Mouse (Mus musculus) spleen, adult 2 months (tissue): ENCODE data around the gene Agr2. TPM values are rescaled to one million over a fixed set of nuclear protein-coding genes. Genes with fewer than 3 reads are reported as not detected.

ENCODE experiments used
- DNase-seq, 2 experiments: peaks; one replicate each; pipeline versions ENCODE4 v3.0.0 to v3.0.0-alpha.2; 2012 to 2021; ENCODE audit warnings: low spot score in 2 of 2, low read depth in 1 of 2
- H3K27ac ChIP-seq: fragments of 200-500 bp; 2 replicates; pipeline ENCODE4 v1.5.1; 2012; ENCODE audit warnings: low read length, inconsistent platforms; ENCODE audit not compliant: insufficient read depth
- H3K27me3 ChIP-seq: fragments of 200-500 bp; 2 replicates; pipeline ENCODE4 v1.6.1; 2012; ENCODE audit warnings: mild to moderate bottlenecking, moderate library complexity, low read length, inconsistent platforms; ENCODE audit not compliant: control insufficient read depth, insufficient read depth
- H3K36me3 ChIP-seq: fragments of 200-500 bp; 2 replicates; pipeline ENCODE4 v1.6.1; 2012; ENCODE audit warnings: mild to moderate bottlenecking, low read length, inconsistent platforms; ENCODE audit not compliant: control insufficient read depth, insufficient read depth
- H3K4me1 ChIP-seq: fragments of 200-500 bp; 2 replicates; pipeline ENCODE4 v1.6.1; 2011; ENCODE audit warnings: inconsistent platforms; ENCODE audit not compliant: control insufficient read depth, insufficient read depth, insufficient read length
- H3K4me3 ChIP-seq: fragments of 200-500 bp; 2 replicates; pipeline ENCODE4 v1.5.1; 2011; ENCODE audit warnings: mild to moderate bottlenecking, inconsistent platforms; ENCODE audit not compliant: insufficient read depth, insufficient read length; ENCODE audit errors: extremely low read depth
- CTCF ChIP-seq: fragments of 200-500 bp; IDR thresholded peaks from 2 replicates; pipeline ENCODE4 v1.5.1; 2011; ENCODE audit warnings: mild to moderate bottlenecking, inconsistent platforms; ENCODE audit not compliant: insufficient read depth, insufficient read length, insufficient replicate concordance; ENCODE audit errors: extremely low read depth
- POLR2A ChIP-seq: fragments of 200-500 bp; IDR thresholded peaks from 2 replicates; pipeline ENCODE4 v1.6.1; 2011; ENCODE audit warnings: low read depth, low read length, inconsistent platforms
- WGBS: fragments of 180-500 bp; shearing (Covaris S2); methylation state at CpG from one replicate; pipeline ENCODE4 v1.1.7; 2018; 5-methylcytosine and 5-hydroxymethylcytosine counted together
- polyA plus RNA-seq: library from polyadenylated mRNA; depleted of rRNA; stranded (reverse); fragments of >200 nt; gene quantifications from 2 replicates; pipeline ENCODE4 v1.2.3, GENCODE M21; 2012; rRNA removed

The Agr2 gene
- polyA plus RNA-seq: 0.12 TPM in 1 of 2 replicates, not detected in the other

DNA sequence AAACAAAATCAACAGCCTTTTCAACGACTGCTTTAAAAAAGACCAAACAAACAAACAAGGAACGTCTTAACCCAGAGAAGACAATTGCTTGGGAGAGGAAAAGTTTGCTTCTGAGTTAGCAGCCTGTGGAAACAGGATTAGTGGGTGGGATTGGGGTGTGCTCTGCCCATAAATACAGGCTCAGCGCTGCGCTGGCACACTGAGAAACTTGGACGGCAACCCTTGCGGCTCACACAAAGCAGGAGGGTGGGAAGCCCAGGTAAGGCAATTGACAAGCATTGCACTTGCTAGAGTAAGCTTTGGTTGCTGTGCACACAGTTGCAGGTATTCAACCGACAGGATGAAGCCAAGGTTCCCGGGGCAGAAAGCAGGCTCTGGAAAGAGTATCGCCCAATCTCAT is at the start of gene Agr2:
Agr2 (plus strand) TSS at position 197 of the 400 bp plus-strand sequence.
- no peak for DNase-seq
- H3K4me1 ChIP-seq: no peaks in the 10 kb centered on the region
- no peaks in the 10 kb centered on the region for H3K36me3 ChIP-seq
- WGBS: 86% methylated on average over 9 of the region's 9 CpGs
- H3K27me3 ChIP-seq: no peaks in the 10 kb centered on the region
- H3K4me3 ChIP-seq: no peak within 1 kb of the TSS
- no peak within 1 kb of the TSS for H3K27ac ChIP-seq
- TF ChIP-seq POLR2A: no peak

DNA sequence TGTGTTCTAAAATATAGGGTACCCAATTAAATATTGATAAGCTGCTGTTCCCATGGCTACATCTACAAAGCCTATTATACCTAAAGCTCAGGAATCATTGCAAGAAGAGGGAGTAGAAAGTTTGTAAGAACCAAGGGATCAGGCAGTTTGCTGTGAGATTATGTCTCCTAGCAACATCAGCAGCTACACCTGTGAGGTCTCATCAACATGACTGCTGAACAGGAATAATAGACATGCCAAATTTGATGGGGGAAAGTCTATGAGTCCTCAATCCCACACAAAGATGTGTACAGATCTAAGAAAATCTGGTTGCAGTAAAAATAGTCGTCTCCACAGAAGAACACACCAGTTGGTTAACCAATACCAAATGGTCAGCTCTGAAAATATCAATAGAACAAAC is 41.0 kb upstream of the Agr2 start:
- no peak overlapping the region for H3K4me3 ChIP-seq
- H3K4me1 ChIP-seq: no peaks in the 10 kb centered on the region
- 84% methylated on average over 1 of the region's 1 CpGs for WGBS
- no peak overlapping the region for H3K27ac ChIP-seq
- no peaks in the 10 kb centered on the region for H3K27me3 ChIP-seq
- DNase-seq: no peak
- no peaks in the 10 kb centered on the region for H3K36me3 ChIP-seq
- TF ChIP-seq CTCF (no peak), POLR2A (no peak)

DNA sequence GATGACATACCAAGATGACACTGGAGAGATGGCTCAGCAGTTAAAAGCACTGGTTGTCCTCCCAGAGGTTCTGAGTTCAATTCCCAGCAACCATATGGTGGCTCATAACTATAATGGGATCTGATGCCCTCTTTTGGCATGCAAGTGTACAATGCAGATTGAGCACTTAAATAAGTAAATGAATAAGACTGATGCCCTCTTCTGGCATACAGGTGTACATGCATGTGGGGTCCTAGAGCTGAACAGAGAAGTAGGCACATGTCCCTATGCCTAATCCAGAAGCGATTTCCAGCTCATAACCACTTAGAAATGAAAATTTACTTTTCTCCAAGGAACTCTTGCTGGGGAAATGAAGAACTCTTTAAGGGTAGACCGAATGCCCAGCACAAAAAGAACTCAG is 35.5 kb upstream of the Agr2 start:
- Histone ChIP-seq H3K27ac (no peak overlapping the region), H3K4me3 (no peak overlapping the region), H3K4me1 (no peaks in the 10 kb centered on the region), H3K36me3 (no peaks in the 10 kb centered on the region), H3K27me3 (no peaks in the 10 kb centered on the region)
- DNase-seq: no peak
- TF ChIP-seq CTCF (no peak), POLR2A (no peak)
- WGBS: 68% methylated on average over 2 of the region's 2 CpGs

DNA sequence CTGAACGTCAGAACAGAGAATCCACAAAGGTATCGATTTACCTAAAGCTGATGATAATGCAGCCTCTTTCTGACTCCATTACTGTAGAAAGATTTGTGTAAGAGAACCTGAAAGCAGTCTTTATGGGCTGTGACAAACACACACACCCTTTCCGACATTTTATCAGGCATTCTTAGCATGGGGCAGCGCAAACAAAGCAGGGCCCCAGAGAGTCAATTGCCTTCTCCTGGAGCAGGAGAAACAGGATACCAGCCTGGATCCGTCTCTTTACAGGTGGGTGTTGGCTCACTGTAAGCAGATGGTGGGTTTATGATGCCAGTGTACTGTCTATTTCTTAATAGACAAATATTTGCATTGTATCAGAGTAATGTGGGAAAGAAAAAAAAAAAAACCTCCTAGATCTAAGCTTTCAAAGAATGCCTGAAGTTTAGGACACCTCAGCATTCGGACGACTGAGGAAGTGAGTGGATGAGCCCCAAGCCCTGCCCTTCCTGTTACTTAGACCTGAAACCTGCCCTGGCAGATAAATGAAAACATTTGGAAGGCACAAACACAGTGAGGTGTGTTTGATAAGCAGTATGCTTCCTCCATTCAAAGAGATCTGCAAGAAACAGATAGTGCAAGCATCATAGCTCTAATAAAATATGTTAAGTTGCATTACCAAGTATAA is 26.5 kb upstream of the Agr2 start:
- Histone ChIP-seq H3K4me3 (no peak overlapping the region), H3K27me3 (no peaks in the 10 kb centered on the region), H3K36me3 (no peaks in the 10 kb centered on the region), H3K27ac (no peak overlapping the region), H3K4me1 (no peaks in the 10 kb centered on the region)
- DNase-seq: no peak
- TF ChIP-seq CTCF (no peak), POLR2A (no peak)
- 80% methylated on average over 7 of the region's 7 CpGs for WGBS

DNA sequence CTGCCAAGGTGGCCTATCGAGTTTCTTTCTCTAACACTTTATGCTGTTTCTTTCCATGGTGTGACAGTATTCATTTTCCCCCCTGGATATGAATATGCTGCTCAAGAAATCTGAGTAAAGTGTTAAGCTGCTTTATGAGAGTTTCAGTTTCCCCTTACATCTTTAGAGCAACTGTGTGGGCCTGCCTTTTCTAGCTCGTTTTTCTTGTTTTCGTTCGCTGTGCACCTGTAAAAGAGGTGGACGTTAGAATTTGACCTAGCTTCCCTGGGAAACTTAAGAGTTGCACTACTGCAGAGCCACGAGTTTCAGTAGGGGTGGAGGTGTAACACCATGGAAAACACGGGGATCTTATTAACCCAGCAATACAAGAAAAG is 26.0 kb upstream of the Agr2 start:
- TF ChIP-seq POLR2A (no peak), CTCF (no peak)
- DNase-seq: no peak
- 70% methylated on average over 7 of the region's 7 CpGs for WGBS
- H3K4me1 ChIP-seq: no peaks in the 10 kb centered on the region
- H3K27ac ChIP-seq: no peak overlapping the region
- no peak overlapping the region for H3K4me3 ChIP-seq
- H3K36me3 ChIP-seq: no peaks in the 10 kb centered on the region
- no peaks in the 10 kb centered on the region for H3K27me3 ChIP-seq

DNA sequence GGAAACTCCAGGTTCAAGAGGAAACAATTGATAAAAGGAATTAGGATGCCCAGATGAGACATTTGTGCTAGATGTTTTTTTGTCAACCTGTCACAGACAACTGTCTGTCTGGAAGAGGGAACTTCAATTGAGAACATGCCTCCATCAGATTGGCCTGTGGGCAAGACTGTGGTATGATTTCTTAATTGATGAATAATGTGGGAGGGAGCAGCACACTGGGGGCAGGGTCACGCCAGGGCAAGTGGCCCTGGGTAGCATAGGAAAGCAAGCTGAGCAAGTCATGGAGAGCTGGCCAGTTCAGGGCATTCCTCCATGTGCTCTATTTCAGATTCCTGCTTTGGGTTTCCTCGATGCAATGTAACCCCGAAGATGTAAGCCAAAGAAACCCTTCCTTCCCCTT is 16.8 kb upstream of the Agr2 start:
- no peaks in the 10 kb centered on the region for H3K27me3 ChIP-seq
- no peak overlapping the region for H3K27ac ChIP-seq
- H3K4me3 ChIP-seq: no peak overlapping the region
- no peaks in the 10 kb centered on the region for H3K4me1 ChIP-seq
- no peaks in the 10 kb centered on the region for H3K36me3 ChIP-seq
- no peak for TF ChIP-seq CTCF
- TF ChIP-seq POLR2A: no peak
- WGBS: 30% methylated on average over 3 of the region's 3 CpGs
- no peak for DNase-seq

DNA sequence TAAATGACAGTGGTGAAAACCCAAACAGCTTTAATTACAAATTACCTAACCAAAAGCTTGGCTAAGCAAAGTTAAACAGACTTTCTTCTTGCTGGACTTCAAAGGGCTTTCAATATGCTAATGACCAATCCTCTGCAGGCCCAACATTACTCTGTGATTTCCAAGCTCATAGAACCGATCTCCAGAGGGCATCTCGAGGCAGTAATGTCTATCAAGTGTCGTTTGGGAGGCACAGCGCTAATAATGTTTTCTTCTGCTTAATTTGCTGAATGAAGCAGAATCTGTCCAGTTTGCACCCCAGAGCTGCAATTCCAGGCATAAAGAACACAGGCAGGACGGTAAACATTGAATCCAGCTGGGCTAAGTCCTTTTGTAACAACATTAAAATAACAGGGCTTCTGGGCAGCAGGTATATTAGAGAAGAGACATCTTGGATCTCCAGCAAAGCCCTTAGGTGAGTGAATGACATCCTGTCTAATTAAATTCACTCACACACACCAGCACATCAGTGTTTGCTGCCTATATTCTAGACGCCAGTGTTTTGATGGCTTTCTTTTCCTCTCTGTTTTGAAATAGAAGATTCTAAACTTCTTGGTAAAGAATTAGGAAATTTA is 15.0 kb upstream of the Agr2 start:
- H3K36me3 ChIP-seq: no peaks in the 10 kb centered on the region
- H3K4me1 ChIP-seq: no peaks in the 10 kb centered on the region
- 84% methylated on average over 6 of the region's 6 CpGs for WGBS
- H3K4me3 ChIP-seq: no peak overlapping the region
- H3K27me3 ChIP-seq: no peaks in the 10 kb centered on the region
- no peak overlapping the region for H3K27ac ChIP-seq
- no peak for DNase-seq
- TF ChIP-seq POLR2A (no peak), CTCF (no peak)
